Mouse (Mus musculus) induced T-regulatory cell, adult 2 months (primary cell): Measurements from ENCODE around the gene Oat.

Experiments
- DNase-seq: peaks from one replicate; pipeline ENCODE4 v3.0.0-alpha.2; 2012; ENCODE audit warnings: low read depth

Oat gene

GRCm38 (mm10) chr7:132593762-132594161, 17.6 kb upstream of the Oat start:
- DNase-seq = no peak

GRCm38 (mm10) chr7:132589610-132590009, 13.4 kb upstream of the Oat start:
- DNase-seq = no peak

GRCm38 (mm10) chr7:132587167-132587566, 11.0 kb upstream of the Oat start:
- no peak for DNase-seq

- DNase-seq = no peak
Observed at GRCm38 (mm10) chr7:132585695-132586491, 9.7 kb upstream of the Oat start.

- no peak for DNase-seq
Observed at GRCm38 (mm10) chr7:132581441-132581840, 5.2 kb upstream of the Oat start.

- DNase-seq = no peak
Observed at GRCm38 (mm10) chr7:132580511-132580910, 4.3 kb upstream of the Oat start.

GRCm38 (mm10) chr7:132576891-132577290, 693 bp upstream of the Oat start:
- DNase-seq = no peak

GRCm38 (mm10) chr7:132575623-132576022, 575 bp downstream of the Oat start:
- peak; percentile 88 for DNase-seq

- DNase-seq = no peak
Observed at GRCm38 (mm10) chr7:132574646-132575045, 1.6 kb downstream of the Oat start.

- DNase-seq = no peak
Observed at GRCm38 (mm10) chr7:132573205-132573604, 3.0 kb downstream of the Oat start.

GRCm38 (mm10) chr7:132572738-132573137, 3.5 kb downstream of the Oat start:
- DNase-seq = no peak

GRCm38 (mm10) chr7:132571481-132571880, 4.7 kb downstream of the Oat start:
- DNase-seq = no peak

- DNase-seq = no peak
Observed at GRCm38 (mm10) chr7:132570071-132570470, 6.1 kb downstream of the Oat start.

- DNase-seq = no peak
Observed at GRCm38 (mm10) chr7:132568817-132569216, 7.4 kb downstream of the Oat start.

- DNase-seq = no peak
Observed at GRCm38 (mm10) chr7:132565831-132566230, 10.4 kb downstream of the Oat start.

GRCm38 (mm10) chr7:132559138-132559766, 16.9 kb downstream of the Oat start:
- no peak for DNase-seq

GRCm38 (mm10) chr7:132558141-132558736, 18.0 kb downstream of the Oat start:
- DNase-seq = no peak

- no peak for DNase-seq
Observed at GRCm38 (mm10) chr7:132556575-132556974, 19.6 kb downstream of the Oat start.

GRCm38 (mm10) chr7:132555911-132556310, 20.3 kb downstream of the Oat start:
- DNase-seq = no peak

- no peak for DNase-seq
Observed at GRCm38 (mm10) chr7:132554091-132554490, 22.1 kb downstream of the Oat start.

GRCm38 (mm10) chr7:132551351-132552126, 24.7 kb downstream of the Oat start:
- peak; percentile 94 for DNase-seq

- no peak for DNase-seq
Observed at GRCm38 (mm10) chr7:132547126-132547525, 29.1 kb downstream of the Oat start.
